Mouse (Mus musculus): ENCODE results near the gene Olfr495.

Olfr495 gene

DNA sequence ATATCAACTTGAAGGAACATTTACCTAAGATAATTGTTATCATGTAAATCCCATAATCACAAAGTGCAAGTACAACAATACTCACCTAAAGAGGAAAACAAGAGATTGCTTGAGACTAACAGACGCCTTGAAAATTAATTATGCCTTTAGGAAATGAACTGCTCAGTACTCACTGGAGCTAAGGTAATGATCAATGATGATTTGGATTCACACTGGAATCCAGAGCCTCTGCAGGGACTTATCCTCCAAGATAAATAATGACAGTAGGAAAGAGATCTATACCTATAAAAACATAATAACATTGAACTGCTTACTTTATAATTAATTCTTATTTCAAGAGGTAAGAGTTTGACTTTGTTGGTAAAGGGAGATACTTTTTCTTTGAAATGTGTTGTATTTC is at the start of gene Olfr495:
TSS of gene Olfr495 (plus strand) at position 301 of the 400 bp plus-strand sequence.
- TF ChIP-seq CTCF (conservative IDR thresholded peaks at IDR 0.05; ENCODE audit: low read length) (no peak), NANOG (IDR thresholded peaks at IDR 0.05; ENCODE audit: borderline replicate concordance, low read length) (no peak)
- H3K27me3 ChIP-seq (ENCODE audit: insufficient read depth, low read length): no peaks in the 10 kb centered on the region
- H3K9me3 ChIP-seq (ENCODE audit: low read length): no peaks in the 10 kb centered on the region
- no peaks in the 10 kb centered on the region for H3K36me3 ChIP-seq (ENCODE audit: insufficient read depth, low read length)
- H3K4me3 ChIP-seq (replicated peaks; ENCODE audit: low read length): no peak within 1 kb of the TSS
- no peaks in the 10 kb centered on the region for H3K4me1 ChIP-seq (replicated peaks; ENCODE audit: low read depth, low read length)

DNA sequence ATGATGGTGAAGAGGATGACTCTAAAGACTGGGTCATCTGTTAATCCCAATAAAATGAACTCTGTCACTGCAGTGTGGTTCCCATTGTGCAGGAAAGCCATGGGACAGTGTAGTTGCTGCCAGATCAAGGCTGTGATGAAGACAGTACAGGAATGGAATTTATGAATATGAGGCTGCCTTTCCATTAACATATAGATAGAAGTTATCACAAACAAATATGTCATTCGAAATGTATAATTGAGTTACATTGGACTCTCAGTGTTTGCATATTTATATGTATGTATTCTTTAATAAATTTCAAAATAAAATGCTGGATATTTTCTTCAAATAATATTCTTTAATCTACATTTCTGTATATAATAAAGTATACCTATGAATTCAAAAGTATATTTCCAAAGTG is 46.1 kb upstream of the Olfr495 start, which contains the start of gene Olfr493:
TSS of gene Olfr493 (minus strand) at position 101 of the 400 bp plus-strand sequence.
- no peaks in the 10 kb centered on the region for H3K36me3 ChIP-seq (ENCODE audit: insufficient read depth, low read length)
- no peaks in the 10 kb centered on the region for H3K4me1 ChIP-seq (replicated peaks; ENCODE audit: low read depth, low read length)
- no peak within 1 kb of the TSS for H3K4me3 ChIP-seq (replicated peaks; ENCODE audit: low read length)
- H3K27me3 ChIP-seq (ENCODE audit: insufficient read depth, low read length): no peaks in the 10 kb centered on the region
- no peaks in the 10 kb centered on the region for H3K9me3 ChIP-seq (ENCODE audit: low read length)
- no peak for TF ChIP-seq NANOG (IDR thresholded peaks at IDR 0.05; ENCODE audit: borderline replicate concordance, low read length)
- no peak for TF ChIP-seq POU5F1 (IDR thresholded peaks at IDR 0.05; ENCODE audit: borderline replicate concordance, low read length)
- no peak for TF ChIP-seq CTCF (conservative IDR thresholded peaks at IDR 0.05; ENCODE audit: low read length)

DNA sequence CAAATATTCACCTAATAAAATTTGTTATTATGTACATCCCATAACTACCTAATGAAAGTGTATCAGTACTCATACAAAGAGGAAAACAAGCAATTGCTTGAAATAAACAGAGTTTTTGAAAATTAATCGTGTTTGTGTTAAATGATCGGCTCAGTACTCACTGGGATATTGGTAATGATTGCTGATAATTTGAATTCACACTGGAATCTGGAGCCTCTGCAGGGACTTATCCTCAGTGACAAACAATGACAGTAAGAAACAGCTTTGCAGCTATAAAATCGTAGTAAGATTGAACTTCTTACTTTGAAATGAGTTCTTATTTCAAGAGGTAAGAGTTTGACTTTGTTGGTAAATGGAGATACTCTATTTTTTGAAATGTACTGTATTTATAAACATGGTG is 27.9 kb upstream of the Olfr495 start, which contains the start of gene Olfr494:
TSS of gene Olfr494 (plus strand) at position 301 of the 400 bp plus-strand sequence.
- Histone ChIP-seq H3K4me3 (replicated peaks; ENCODE audit: low read length) (no peak within 1 kb of the TSS), H3K27me3 (ENCODE audit: insufficient read depth, low read length) (no peaks in the 10 kb centered on the region), H3K9me3 (ENCODE audit: low read length) (peaks cover 8% of the 10 kb centered on the region), H3K36me3 (ENCODE audit: insufficient read depth, low read length) (no peaks in the 10 kb centered on the region), H3K4me1 (replicated peaks; ENCODE audit: low read depth, low read length) (no peaks in the 10 kb centered on the region)
- TF ChIP-seq POU5F1 (IDR thresholded peaks at IDR 0.05; ENCODE audit: borderline replicate concordance, low read length): no peak
- TF ChIP-seq NANOG (IDR thresholded peaks at IDR 0.05; ENCODE audit: borderline replicate concordance, low read length): no peak

DNA sequence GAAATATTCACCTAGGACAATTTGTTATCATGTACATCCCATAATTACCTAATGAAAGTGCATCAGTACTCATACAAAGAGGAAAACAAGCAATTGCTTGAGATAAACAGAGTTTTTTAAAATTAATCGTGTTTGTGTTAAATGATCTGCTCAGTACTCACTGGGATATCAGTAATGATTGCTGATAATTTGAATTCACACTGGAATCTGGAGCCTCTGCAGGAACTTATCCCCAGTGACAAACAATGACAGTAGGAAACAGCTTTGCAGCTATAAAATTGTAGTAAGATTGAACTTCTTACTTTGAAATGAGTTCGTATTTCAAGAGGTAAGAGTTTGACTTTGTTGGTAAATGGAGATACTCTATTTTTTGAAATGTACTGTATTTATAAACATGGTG is 27.2 kb downstream of the Olfr495 start, which contains the start of gene Olfr497:
TSS of gene Olfr497 (plus strand) at position 301 of the 400 bp plus-strand sequence.
- TF ChIP-seq POU5F1 (IDR thresholded peaks at IDR 0.05; ENCODE audit: borderline replicate concordance, low read length): no peak
- TF ChIP-seq NANOG (IDR thresholded peaks at IDR 0.05; ENCODE audit: borderline replicate concordance, low read length): no peak
- no peak for TF ChIP-seq CTCF (conservative IDR thresholded peaks at IDR 0.05; ENCODE audit: low read length)
- Histone ChIP-seq H3K27me3 (ENCODE audit: insufficient read depth, low read length) (no peaks in the 10 kb centered on the region), H3K36me3 (ENCODE audit: insufficient read depth, low read length) (no peaks in the 10 kb centered on the region), H3K9me3 (ENCODE audit: low read length) (no peaks in the 10 kb centered on the region), H3K4me3 (replicated peaks; ENCODE audit: low read length) (no peak within 1 kb of the TSS), H3K4me1 (replicated peaks; ENCODE audit: low read depth, low read length) (no peaks in the 10 kb centered on the region)

Data from E14TG2a.4 (cell line).